Comparison of ENCODE assay signal across 10 mouse cellular contexts in genomic region chr12:48221976-48222800, GRCm38 (mm10).
A peak's percentile ranks its signal among the peaks of the same experiment; 100 is the strongest.
DNase-seq lines count a peak whose midpoint lies in the region; ATAC-seq lines count a peak whose summit lies in the region.
"Had no signal": no experiment of that assay in that cellular context is flagged by ENCODE, and none has a peak within 500 bp of the region (broad histone marks: within the 10 kb centered on the region; RNA-seq: fewer than 3 reads in every experiment).

No protein-coding gene starts in this region.

- no peak overlapping the region for H3K9ac ChIP-seq in forebrain, embryonic 15.5 days (replicated peaks)
- no peak overlapping the region for H3K9ac ChIP-seq in midbrain, embryonic 11.5 days (ENCODE audit: low read length)

- peak; percentile 49 for DNase-seq in Muller cell, postnatal 12 days (ENCODE audit: inconsistent ontology term)
- DNase-seq in brain, adult 2 months (ENCODE audit: low read depth, low spot score), result peak; percentile 69
- DNase-seq in midbrain, embryonic 11.5 days (ENCODE audit: low spot score, missing footprints), result peak; percentile 96
- DNase-seq in gastrocnemius, adult 8-10 months (ENCODE audit: low spot score in 2 of 2), result no peak
- DNase-seq in kidney, adult 18-20 months, result no peak
- no peak for DNase-seq in lung, postnatal 10 days
- DNase-seq in adrenal gland, adult 2 months, result no peak
- DNase-seq: adrenal gland, adult 8-10 months; gastrocnemius, postnatal 10 days had no signal

- H3K9me3 ChIP-seq in forebrain, embryonic 15.5 days, result no peaks in the 10 kb centered on the region
- H3K9me3 ChIP-seq in midbrain, embryonic 11.5 days (ENCODE audit: control insufficient read depth, low read length), result no peaks in the 10 kb centered on the region

- H3K4me2 ChIP-seq in forebrain, embryonic 15.5 days (replicated peaks), result no peak overlapping the region
- H3K4me2 ChIP-seq in midbrain, embryonic 11.5 days, result no peak overlapping the region

- H3K27ac ChIP-seq in forebrain, embryonic 15.5 days (replicated peaks), result peak overlapping the region; percentile 56
- no peak overlapping the region for H3K27ac ChIP-seq in midbrain, embryonic 11.5 days (ENCODE audit: low read depth, low read length)

- peak; percentile 95 for ATAC-seq in forebrain, embryonic 15.5 days (replicated peaks)
- peak; percentile 95 for ATAC-seq in midbrain, embryonic 11.5 days (ENCODE audit: low FRiP score)

- WGBS in forebrain, embryonic 15.5 days, result 15% methylated on average over 3 of the region's 3 CpGs
- WGBS in midbrain, embryonic 11.5 days, result 38% methylated on average over 3 of the region's 3 CpGs

- no peaks in the 10 kb centered on the region for H3K36me3 ChIP-seq in forebrain, embryonic 15.5 days
- H3K36me3 ChIP-seq in midbrain, embryonic 11.5 days (ENCODE audit: control insufficient read depth, insufficient read depth, low read length), result no peaks in the 10 kb centered on the region

- peaks cover 11% of the 10 kb centered on the region for H3K4me1 ChIP-seq in forebrain, embryonic 15.5 days
- H3K4me1 ChIP-seq in midbrain, embryonic 11.5 days (ENCODE audit: control insufficient read depth, insufficient read depth, low read length), result peaks cover 2% of the 10 kb centered on the region; the same call in 1 of the 2 replicates

- no peaks in the 10 kb centered on the region for H3K27me3 ChIP-seq in forebrain, embryonic 15.5 days
- no peaks in the 10 kb centered on the region for H3K27me3 ChIP-seq in midbrain, embryonic 11.5 days (ENCODE audit: control insufficient read depth, insufficient read depth, low read length)

- no peak overlapping the region for H3K4me3 ChIP-seq in forebrain, embryonic 15.5 days
- H3K4me3 ChIP-seq in midbrain, embryonic 11.5 days (ENCODE audit: low read depth, low read length), result no peak overlapping the region

Comparison
In these comparisons a context has a peak if more than half of its experiments do, and no peak if none do; other contexts are left out.
1. DNase-seq: peak in Muller cell, postnatal 12 days (single experiment), brain, adult 2 months (single experiment) and midbrain, embryonic 11.5 days (single experiment); none in gastrocnemius, adult 8-10 months (0 of 2), kidney, adult 18-20 months (single experiment), lung, postnatal 10 days (single experiment) and adrenal gland, adult 2 months (single experiment).